Mouse (Mus musculus): ENCODE measurements at regions not wholly inside any gene's neighbourhood (a gene's known extent, or its start where the extent isn't known, plus 50 kb on each side); places are given as distances from the start of the nearest gene placed in this dataset.

DNA sequence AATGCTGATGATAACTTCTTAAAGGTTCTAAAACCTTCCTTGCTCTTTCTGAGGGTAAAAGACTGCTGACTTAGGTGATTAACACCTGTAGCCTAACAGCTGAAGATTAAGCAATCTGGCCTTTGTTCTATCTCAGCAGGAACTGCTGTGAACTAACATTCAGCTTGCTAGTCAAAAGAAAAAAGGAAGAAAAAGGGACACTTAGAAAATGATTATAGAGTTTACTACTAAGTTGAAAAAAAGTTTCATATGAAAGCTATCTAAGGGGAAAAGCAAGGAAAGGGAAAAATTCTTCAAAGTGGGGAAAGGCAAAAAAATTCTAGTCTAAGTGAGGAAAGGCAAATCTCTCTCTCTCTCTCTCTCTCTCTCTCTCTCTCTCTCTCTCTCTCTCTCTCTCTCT lies 259.2 kb upstream of the Tmprss15 start:
- no peak for TF ChIP-seq CTCF (IDR thresholded peaks at IDR 0.05; ENCODE audit: low read depth, low read length)
- no peak for TF ChIP-seq POLR2A (IDR thresholded peaks at IDR 0.05; ENCODE audit: borderline replicate concordance, low read depth, low read length)
